Mouse (Mus musculus): ENCODE measurements around the gene Jazf1. TPM values are rescaled to one million over a fixed set of nuclear protein-coding genes. Genes with fewer than 3 reads are reported as not detected.

The Jazf1 gene
- polyA plus RNA-seq, 1 experiment = 8.8 TPM

DNA sequence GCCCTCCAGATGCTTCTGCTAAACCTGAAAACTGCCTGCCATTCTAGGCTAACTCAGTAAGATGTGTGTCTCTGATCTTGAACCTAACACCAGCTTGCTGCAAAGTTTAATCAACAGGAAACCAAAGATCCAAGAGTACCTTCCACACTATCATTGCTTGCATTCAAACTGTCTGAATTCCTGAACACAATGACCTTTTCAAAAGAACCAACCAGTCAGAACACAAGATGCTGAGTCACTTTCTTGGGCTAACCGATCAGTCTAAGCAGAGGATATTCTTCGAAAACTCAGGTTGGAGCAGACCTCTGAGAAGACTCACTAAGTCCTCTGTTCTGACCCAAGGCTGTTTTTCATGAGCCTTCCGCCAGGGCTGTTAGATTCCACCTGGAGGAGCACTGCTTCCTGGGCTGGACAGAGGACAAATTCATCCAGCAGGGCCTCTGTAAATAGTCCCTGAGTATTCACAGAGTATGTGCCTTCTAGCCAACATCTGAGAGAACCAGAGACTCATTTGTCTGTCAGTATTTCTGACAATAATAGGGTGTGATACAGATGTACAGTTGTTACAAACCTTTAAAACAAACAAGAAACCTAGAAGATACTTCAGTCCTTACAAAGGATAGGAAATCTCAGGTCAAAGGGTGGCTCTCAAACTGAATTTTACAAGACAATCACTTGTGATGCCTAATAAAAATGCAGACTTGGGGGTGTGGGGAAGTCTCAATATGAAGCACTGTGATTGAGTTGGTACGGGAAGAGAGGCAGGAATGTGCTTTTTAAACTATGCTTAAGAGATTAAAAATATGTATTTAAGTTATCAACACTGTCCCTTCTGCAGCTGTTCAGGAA is 50.9 kb downstream of the Jazf1 start:
- Histone ChIP-seq H3K4me1 (ENCODE audit: control insufficient read depth, insufficient read depth, low read length) (0 out of 2 replicates have a peak, but pooled peaks cover 2% of the 10 kb centered on the region), H3K4me3 (ENCODE audit: insufficient read depth, low read length) (no peak overlapping the region), H3K27ac (ENCODE audit: insufficient read depth, low read length) (no peak overlapping the region)
- TF ChIP-seq CTCF (IDR thresholded peaks at IDR 0.05; ENCODE audit: borderline replicate concordance, insufficient read depth, low read length) = no peak
- no peak for TF ChIP-seq POLR2A (IDR thresholded peaks at IDR 0.05; ENCODE audit: low read depth, low read length)

GRCm38 (mm10) chr6:53014460-53015455 is 53.7 kb downstream of the Jazf1 start:
- 0 out of 2 replicates have a peak, but pooled peaks cover 2% of the 10 kb centered on the region for H3K4me1 ChIP-seq (ENCODE audit: control insufficient read depth, insufficient read depth, low read length)
- no peak overlapping the region for H3K4me3 ChIP-seq (ENCODE audit: insufficient read depth, low read length)
- TF ChIP-seq CTCF (IDR thresholded peaks at IDR 0.05; ENCODE audit: borderline replicate concordance, insufficient read depth, low read length) (no peak), POLR2A (IDR thresholded peaks at IDR 0.05; ENCODE audit: low read depth, low read length) (no peak)
- no peak overlapping the region for H3K27ac ChIP-seq (ENCODE audit: insufficient read depth, low read length)

DNA sequence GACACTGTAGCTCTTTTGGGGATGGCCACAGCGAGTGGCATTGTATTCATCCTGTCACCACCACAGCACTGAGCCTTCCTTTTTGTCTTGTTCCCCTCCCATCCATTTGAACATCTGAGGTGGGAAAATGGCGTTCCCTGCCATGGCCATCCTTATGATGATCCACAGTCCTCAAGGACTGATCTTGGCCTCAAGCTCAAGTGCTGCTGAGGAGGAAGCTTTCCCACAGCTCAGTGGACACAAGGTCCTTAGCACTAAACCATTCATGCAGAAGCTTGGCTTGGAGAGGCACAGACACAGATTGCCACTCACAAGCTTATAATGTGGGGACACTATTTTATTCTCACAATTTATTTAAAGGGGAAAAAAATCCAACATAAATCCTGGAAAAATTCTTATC is 58.1 kb downstream of the Jazf1 start:
- no peak for TF ChIP-seq CTCF (IDR thresholded peaks at IDR 0.05; ENCODE audit: borderline replicate concordance, insufficient read depth, low read length)
- TF ChIP-seq POLR2A (IDR thresholded peaks at IDR 0.05; ENCODE audit: low read depth, low read length) = no peak
- no peaks in the 10 kb centered on the region for H3K4me1 ChIP-seq (ENCODE audit: control insufficient read depth, insufficient read depth, low read length)
- no peak overlapping the region for H3K4me3 ChIP-seq (ENCODE audit: insufficient read depth, low read length)
- no peak overlapping the region for H3K27ac ChIP-seq (ENCODE audit: insufficient read depth, low read length)

GRCm38 (mm10) chr6:53006032-53006431 is 62.4 kb downstream of the Jazf1 start:
- Histone ChIP-seq H3K4me1 (ENCODE audit: control insufficient read depth, insufficient read depth, low read length) (no peaks in the 10 kb centered on the region), H3K4me3 (ENCODE audit: insufficient read depth, low read length) (no peak overlapping the region), H3K27ac (ENCODE audit: insufficient read depth, low read length) (no peak overlapping the region)
- TF ChIP-seq CTCF (IDR thresholded peaks at IDR 0.05; ENCODE audit: borderline replicate concordance, insufficient read depth, low read length) = no peak
- no peak for TF ChIP-seq POLR2A (IDR thresholded peaks at IDR 0.05; ENCODE audit: low read depth, low read length)

- Histone ChIP-seq H3K4me3 (ENCODE audit: insufficient read depth, low read length) (no peak overlapping the region), H3K4me1 (ENCODE audit: control insufficient read depth, insufficient read depth, low read length) (no peaks in the 10 kb centered on the region), H3K27ac (ENCODE audit: insufficient read depth, low read length) (no peak overlapping the region)
- TF ChIP-seq POLR2A (IDR thresholded peaks at IDR 0.05; ENCODE audit: low read depth, low read length) = no peak
- TF ChIP-seq CTCF (IDR thresholded peaks at IDR 0.05; ENCODE audit: borderline replicate concordance, insufficient read depth, low read length) = no peak
Measured at GRCm38 (mm10) chr6:53005544-53005943, 62.9 kb downstream of the Jazf1 start.

DNA sequence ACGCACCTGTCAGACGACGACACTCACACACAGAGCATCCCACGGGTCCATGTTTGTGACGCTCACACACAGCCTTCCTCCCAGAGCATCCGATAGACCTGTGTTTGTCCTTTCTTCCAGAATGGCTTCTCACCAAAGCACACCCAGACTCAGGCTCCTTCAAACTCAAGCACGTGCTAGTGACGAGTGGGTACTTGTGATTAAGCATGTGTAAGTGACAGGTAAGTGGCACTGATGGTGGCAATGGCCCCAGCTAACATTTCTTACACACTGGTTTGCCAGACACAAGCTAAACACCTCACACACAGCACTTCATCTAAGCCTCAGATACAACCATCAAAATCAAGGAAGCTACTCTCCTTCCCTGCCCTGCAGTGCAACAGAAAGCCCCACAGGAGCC is 77.6 kb downstream of the Jazf1 start:
- Histone ChIP-seq H3K27ac (ENCODE audit: insufficient read depth, low read length) (no peak overlapping the region), H3K4me3 (ENCODE audit: insufficient read depth, low read length) (no peak overlapping the region), H3K4me1 (ENCODE audit: control insufficient read depth, insufficient read depth, low read length) (no peaks in the 10 kb centered on the region)
- TF ChIP-seq POLR2A (IDR thresholded peaks at IDR 0.05; ENCODE audit: low read depth, low read length) (no peak), CTCF (IDR thresholded peaks at IDR 0.05; ENCODE audit: borderline replicate concordance, insufficient read depth, low read length) (no peak)

DNA sequence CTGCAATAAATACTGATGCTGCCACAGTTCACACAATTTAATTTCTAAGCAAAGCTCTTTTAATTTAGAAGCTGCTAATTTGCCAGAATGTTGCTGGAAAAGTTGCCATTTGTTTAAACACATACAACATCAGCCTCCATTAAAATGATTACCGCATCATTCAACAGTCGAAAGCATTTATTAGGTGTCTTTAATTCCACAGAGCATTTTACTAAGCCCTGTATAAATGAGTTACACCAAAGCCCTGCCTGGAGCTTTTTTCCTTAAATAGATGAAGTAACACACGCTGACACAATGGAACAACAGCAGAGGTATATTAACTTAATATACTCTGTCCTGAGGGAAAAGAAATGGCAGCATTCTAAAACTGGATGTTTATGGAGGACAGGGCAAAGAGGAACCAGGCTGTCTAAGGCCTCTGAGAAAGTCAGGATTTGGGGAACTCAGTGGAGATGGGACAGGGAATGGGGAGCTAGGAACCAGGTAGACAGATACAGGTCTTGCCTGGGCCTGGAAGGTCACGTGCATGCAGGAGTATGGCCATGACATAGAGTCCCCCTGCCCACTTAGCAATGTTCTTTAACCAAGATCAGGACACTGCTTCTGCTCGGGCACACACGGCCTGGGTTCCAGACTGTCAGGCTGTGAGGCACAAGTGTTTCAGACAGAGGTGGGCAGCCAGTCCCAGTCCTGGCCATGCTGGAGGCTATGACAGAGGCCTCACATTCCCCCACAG is 80.4 kb downstream of the Jazf1 start:
- TF ChIP-seq POLR2A (IDR thresholded peaks at IDR 0.05; ENCODE audit: low read depth, low read length) (no peak), CTCF (IDR thresholded peaks at IDR 0.05; ENCODE audit: borderline replicate concordance, insufficient read depth, low read length) (no peak)
- H3K4me3 ChIP-seq (ENCODE audit: insufficient read depth, low read length) = no peak overlapping the region
- no peak overlapping the region for H3K27ac ChIP-seq (ENCODE audit: insufficient read depth, low read length)
- no peaks in the 10 kb centered on the region for H3K4me1 ChIP-seq (ENCODE audit: control insufficient read depth, insufficient read depth, low read length)

- no peak overlapping the region for H3K4me3 ChIP-seq (ENCODE audit: insufficient read depth, low read length)
- no peak overlapping the region for H3K27ac ChIP-seq (ENCODE audit: insufficient read depth, low read length)
- TF ChIP-seq CTCF (IDR thresholded peaks at IDR 0.05; ENCODE audit: borderline replicate concordance, insufficient read depth, low read length) (no peak), POLR2A (IDR thresholded peaks at IDR 0.05; ENCODE audit: low read depth, low read length) (no peak)
- H3K4me1 ChIP-seq (ENCODE audit: control insufficient read depth, insufficient read depth, low read length) = no peaks in the 10 kb centered on the region
Measured at GRCm38 (mm10) chr6:52987391-52987790, 81.0 kb downstream of the Jazf1 start.

DNA sequence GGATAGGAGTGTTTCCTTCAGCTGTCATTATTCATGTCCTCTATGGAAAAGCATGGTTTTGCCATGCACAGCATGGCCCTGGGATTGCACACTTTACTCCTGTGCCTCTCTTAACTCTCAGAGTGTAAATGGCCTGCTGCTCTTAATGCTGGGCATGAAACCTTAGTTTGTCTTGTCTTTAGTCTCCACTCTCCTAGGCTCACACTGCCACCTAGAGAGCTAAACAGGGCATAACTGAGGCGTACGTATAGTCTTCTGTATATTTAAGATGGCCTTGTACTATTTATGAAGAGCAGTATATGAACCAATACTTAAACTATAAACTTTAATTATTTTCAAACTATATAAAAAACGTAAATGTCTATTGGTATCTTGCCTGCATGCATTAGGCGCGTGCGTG is 86.3 kb downstream of the Jazf1 start:
- Histone ChIP-seq H3K4me3 (ENCODE audit: insufficient read depth, low read length) (no peak overlapping the region), H3K27ac (ENCODE audit: insufficient read depth, low read length) (no peak overlapping the region), H3K4me1 (ENCODE audit: control insufficient read depth, insufficient read depth, low read length) (no peaks in the 10 kb centered on the region)
- no peak for TF ChIP-seq CTCF (IDR thresholded peaks at IDR 0.05; ENCODE audit: borderline replicate concordance, insufficient read depth, low read length)
- no peak for TF ChIP-seq POLR2A (IDR thresholded peaks at IDR 0.05; ENCODE audit: low read depth, low read length)

All from embryonic fibroblast, embryonic 13.5 days (primary cell).